In the genomic region with DNA sequence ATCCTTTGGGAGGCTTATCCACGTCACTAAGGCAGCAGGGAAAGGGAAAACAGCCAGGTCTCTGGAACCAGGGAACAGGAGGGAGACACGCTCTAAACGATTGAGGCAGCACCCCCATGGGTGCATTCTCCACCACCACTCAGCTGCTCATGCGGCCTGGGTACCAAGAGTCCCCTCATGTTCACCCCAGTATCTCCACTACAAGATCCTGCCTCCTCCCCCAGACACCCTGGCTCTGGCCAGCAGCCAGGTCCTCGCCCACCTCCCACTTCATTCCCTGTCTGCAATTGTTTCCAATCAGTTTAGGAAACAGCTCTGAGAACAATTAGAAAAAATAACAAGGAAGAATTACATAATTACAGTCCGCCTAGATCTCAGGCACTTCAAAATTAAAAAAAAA, we compare ENCODE assay signal across 19 mouse cellular contexts.
DNase-seq lines count a peak whose midpoint lies in the region; ATAC-seq and TF ChIP-seq lines count a peak whose summit lies in the region.
"Had no signal": no experiment of that assay in that cellular context is flagged by ENCODE, and none has a peak within 500 bp of the region (broad histone marks: within the 10 kb centered on the region; RNA-seq: fewer than 3 reads in every experiment).

No protein-coding gene starts in this region.

- intact Hi-C loops in gastrocnemius, adult 2 months (cut with DNase I): loop anchor here (10.0 kb wide), 1 partner anchor 1408 kb away; no protein-coding TSS in a partner anchor

- H3K4me1 ChIP-seq in heart, embryonic 16.5 days (ENCODE audit: control insufficient read depth, insufficient read depth, low read length): peaks cover 26% of the 10 kb centered on the region
- no peaks in the 10 kb centered on the region for H3K4me1 ChIP-seq in liver, embryonic 11.5 days (replicated peaks; ENCODE audit: control insufficient read depth, insufficient read depth, low read length)
- H3K4me1 ChIP-seq in forebrain, embryonic 12.5 days: peaks cover 3% of the 10 kb centered on the region; the same call in 1 of the 2 replicates
- H3K4me1 ChIP-seq: stomach, embryonic 15.5 days had no signal

- H3K4me2 ChIP-seq in heart, embryonic 16.5 days (ENCODE audit: low read depth, low read length): no peak overlapping the region
- H3K4me2 ChIP-seq in liver, embryonic 11.5 days: no peak overlapping the region
- H3K4me2 ChIP-seq in forebrain, embryonic 12.5 days: no peak overlapping the region
- H3K4me2 ChIP-seq: embryonic facial prominence, embryonic 13.5 days; neural tube, embryonic 15.5 days; stomach, embryonic 15.5 days had no signal

- H3K27me3 ChIP-seq in heart, embryonic 16.5 days (ENCODE audit: control insufficient read depth, insufficient read depth, low read length): no peaks in the 10 kb centered on the region
- H3K27me3 ChIP-seq in liver, embryonic 11.5 days (replicated peaks; ENCODE audit: control insufficient read depth, insufficient read depth, low read length): no peaks in the 10 kb centered on the region
- no peaks in the 10 kb centered on the region for H3K27me3 ChIP-seq in forebrain, embryonic 12.5 days
- H3K27me3 ChIP-seq: embryonic facial prominence, embryonic 13.5 days; neural tube, embryonic 15.5 days; stomach, embryonic 15.5 days had no signal

- no peaks in the 10 kb centered on the region for H3K36me3 ChIP-seq in heart, embryonic 16.5 days (ENCODE audit: control insufficient read depth, insufficient read depth)
- no peaks in the 10 kb centered on the region for H3K36me3 ChIP-seq in liver, embryonic 11.5 days (ENCODE audit: control insufficient read depth, insufficient read depth, low read length)
- H3K36me3 ChIP-seq in forebrain, embryonic 12.5 days (replicated peaks): no peaks in the 10 kb centered on the region
- H3K36me3 ChIP-seq: embryonic facial prominence, embryonic 13.5 days; neural tube, embryonic 15.5 days; stomach, embryonic 15.5 days had no signal

- DNase-seq in gastrocnemius, adult 2 months: no peak
- DNase-seq in gastrocnemius, adult 8-10 months (ENCODE audit: low spot score in 2 of 2): no peak
- DNase-seq in brain, adult 2 months (ENCODE audit: low read depth, low spot score): peak; percentile 42
- peak; percentile 67 to 69 for DNase-seq in layer of hippocampus, postnatal 36 days
- DNase-seq in cerebellum, postnatal 25 days: no peak
- DNase-seq in liver, embryonic 11.5 days (ENCODE audit: low spot score): no peak
- DNase-seq: adrenal gland, adult 8-10 months; cerebellum, postnatal 36 days; gastrocnemius, postnatal 36 days; kidney, adult 8-10 months; liver had no signal

- no peak for TF ChIP-seq CTCF in gastrocnemius, adult 2 months (IDR thresholded peaks at IDR 0.05)

- peak overlapping the region; percentile 40; the same call in 1 of the 2 replicates for H3K27ac ChIP-seq in gastrocnemius, adult 2 months
- H3K27ac ChIP-seq in heart, embryonic 16.5 days (ENCODE audit: low read length): peak overlapping the region; percentile 63
- H3K27ac ChIP-seq in liver, embryonic 11.5 days (ENCODE audit: low read depth, low read length): no peak overlapping the region
- no peak overlapping the region for H3K27ac ChIP-seq in forebrain, embryonic 12.5 days
- H3K27ac ChIP-seq: embryonic facial prominence, embryonic 13.5 days; hindbrain, postnatal 0 days; left cerebral cortex, adult 2 months; neural tube, embryonic 15.5 days; stomach, embryonic 15.5 days had no signal

- no peak overlapping the region for H3K4me3 ChIP-seq in gastrocnemius, adult 2 months
- no peak overlapping the region for H3K4me3 ChIP-seq in heart, embryonic 16.5 days (ENCODE audit: low read length)
- H3K4me3 ChIP-seq in liver, embryonic 11.5 days (ENCODE audit: low read depth, low read length): no peak overlapping the region
- H3K4me3 ChIP-seq in forebrain, embryonic 12.5 days (replicated peaks): no peak overlapping the region
- H3K4me3 ChIP-seq: embryonic facial prominence, embryonic 13.5 days; left cerebral cortex, adult 2 months; neural tube, embryonic 15.5 days; stomach, embryonic 15.5 days had no signal

- 31% methylated on average over 6 of the region's 6 CpGs for WGBS in heart, embryonic 16.5 days
- 58% methylated on average over 6 of the region's 6 CpGs for WGBS in liver, embryonic 11.5 days
- WGBS in forebrain, embryonic 12.5 days: 73% methylated on average over 6 of the region's 6 CpGs

- H3K9me3 ChIP-seq in heart, embryonic 16.5 days (replicated peaks; ENCODE audit: control insufficient read depth, low read length): no peaks in the 10 kb centered on the region
- H3K9me3 ChIP-seq in liver, embryonic 11.5 days (ENCODE audit: control insufficient read depth, low read length): no peaks in the 10 kb centered on the region
- H3K9me3 ChIP-seq in forebrain, embryonic 12.5 days: no peaks in the 10 kb centered on the region
- H3K9me3 ChIP-seq: embryonic facial prominence, embryonic 13.5 days; neural tube, embryonic 15.5 days; stomach, embryonic 15.5 days had no signal

- peak overlapping the region; percentile 49 for H3K9ac ChIP-seq in heart, embryonic 16.5 days (ENCODE audit: low read length)
- no peak overlapping the region for H3K9ac ChIP-seq in liver, embryonic 11.5 days (ENCODE audit: low read depth, low read length)
- H3K9ac ChIP-seq in forebrain, embryonic 12.5 days: no peak overlapping the region
- H3K9ac ChIP-seq: embryonic facial prominence, embryonic 13.5 days; neural tube, embryonic 15.5 days; stomach, embryonic 15.5 days had no signal

- ATAC-seq in heart, embryonic 16.5 days (replicated peaks; ENCODE audit: extremely low read depth, insufficient read depth, low FRiP score): no peak
- ATAC-seq in liver, embryonic 11.5 days (replicated peaks; ENCODE audit: low FRiP score): no peak
- no peak for ATAC-seq in forebrain, embryonic 12.5 days (ENCODE audit: low FRiP score)
- ATAC-seq: forebrain, embryonic 14.5 days; hindbrain, postnatal 0 days had no signal

Comparison
In these comparisons a context has a peak if more than half of its experiments do, and no peak if none do; other contexts are left out.
1. DNase-seq: peak in brain, adult 2 months (single experiment) and layer of hippocampus, postnatal 36 days (2 of 2); none in gastrocnemius, adult 2 months (single experiment), gastrocnemius, adult 8-10 months (0 of 2), cerebellum, postnatal 25 days (0 of 2) and liver, embryonic 11.5 days (single experiment).
2. H3K27ac ChIP-seq: peak in gastrocnemius, adult 2 months (single experiment) and heart, embryonic 16.5 days (single experiment); none in liver, embryonic 11.5 days (single experiment) and forebrain, embryonic 12.5 days (single experiment).